Mouse (Mus musculus): ENCODE results near the gene Fam129c. TPM values are rescaled to one million over a fixed set of nuclear protein-coding genes. Genes with fewer than 3 reads are reported as not detected.

Fam129c gene
- total RNA-seq, 2 experiments from 2014 or later, result 3.6 to 4.6 TPM

DNA sequence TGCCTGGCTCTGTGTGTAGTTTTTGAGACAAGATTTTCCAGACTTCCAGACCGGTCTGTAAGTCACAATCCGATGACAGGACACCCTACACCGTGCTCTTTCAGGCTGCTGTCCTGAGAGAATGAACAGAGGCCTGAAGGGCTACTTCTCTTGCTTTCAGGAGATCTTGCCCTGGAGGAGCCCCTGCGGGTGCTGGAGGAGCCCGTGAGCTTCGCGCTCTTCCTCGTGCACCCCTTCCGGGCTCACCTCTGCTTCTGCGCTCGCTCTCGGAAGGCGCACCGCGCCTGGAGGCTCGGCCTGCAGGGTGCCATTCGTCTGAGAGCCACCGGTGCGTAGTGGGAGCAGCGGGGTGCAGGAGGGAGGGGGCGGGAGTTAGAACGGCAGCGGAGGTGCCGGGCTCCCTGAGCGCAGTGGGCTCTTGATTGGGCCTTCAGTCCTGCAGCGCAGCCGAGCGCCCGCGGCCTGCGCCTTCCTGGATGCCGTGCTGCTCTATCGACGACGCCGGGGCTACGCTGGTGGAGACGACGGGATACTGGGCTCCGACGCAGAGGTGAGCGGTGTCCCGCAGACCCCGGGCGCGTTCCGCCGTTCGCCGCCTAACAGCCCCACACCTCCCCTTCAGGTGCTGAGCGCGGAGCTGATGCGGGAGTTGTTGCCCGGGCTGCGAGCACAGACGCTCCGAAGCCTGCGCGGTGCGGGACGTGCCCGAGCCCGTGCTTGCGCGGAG is 4.7 kb downstream of the Fam129c start:
- ATAC-seq (ENCODE audit: poor library complexity, severe bottlenecking), result peak; percentile 13; the same call in 1 of the 2 replicates

DNA sequence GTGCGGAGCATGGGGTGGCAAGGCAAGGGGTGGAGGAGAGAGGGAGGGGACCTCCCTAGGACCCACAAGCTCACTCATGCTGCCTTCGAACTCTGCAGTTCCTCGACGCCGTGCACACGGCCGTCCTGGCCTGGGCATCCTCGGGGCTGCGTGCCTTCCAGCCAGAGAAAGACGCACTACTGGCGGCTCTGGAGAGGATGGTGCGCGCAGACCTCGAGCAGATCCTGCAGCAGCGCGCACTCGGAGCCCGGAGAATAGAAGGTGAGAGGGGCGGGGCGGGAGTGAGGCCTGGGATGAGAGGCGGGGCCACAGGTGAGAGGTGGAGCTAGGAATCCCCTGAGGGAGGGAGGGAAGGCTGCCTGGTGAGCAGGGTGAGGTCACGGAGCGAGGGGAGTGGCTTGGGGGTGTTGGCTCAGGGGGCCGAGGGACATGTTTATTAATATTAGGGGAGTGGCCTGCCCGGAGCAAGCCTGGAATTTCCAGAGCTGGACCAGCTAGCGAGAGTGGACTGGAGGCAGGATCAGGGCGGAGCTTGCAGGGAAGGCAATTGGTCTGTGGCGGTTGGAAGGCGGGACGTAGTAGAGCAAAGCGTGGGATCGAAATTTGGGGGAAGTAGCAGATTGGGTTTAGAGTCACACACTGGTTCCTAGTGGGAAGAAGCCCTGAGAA is 5.4 kb downstream of the Fam129c start:
- ATAC-seq (ENCODE audit: poor library complexity, severe bottlenecking), result peak; percentile 61

DNA sequence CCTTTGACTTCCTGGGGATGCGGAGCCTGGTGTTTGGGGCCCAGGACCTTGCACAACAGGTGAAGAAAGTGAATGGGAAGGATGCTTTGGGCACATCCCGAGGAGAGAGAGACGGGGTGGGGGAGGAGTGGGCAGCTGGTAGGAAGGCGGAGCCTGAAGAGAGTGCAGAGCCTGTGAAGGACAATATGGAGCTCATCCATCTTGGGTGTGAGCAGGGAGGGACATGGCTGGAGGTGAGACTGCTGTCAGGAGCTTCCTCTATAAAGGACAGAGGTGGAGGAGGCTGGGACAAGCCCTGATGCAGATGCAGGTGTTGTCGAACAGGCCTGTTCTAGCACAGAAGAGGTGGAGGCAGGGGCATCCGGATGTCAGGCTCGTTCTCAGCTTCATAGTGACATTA is 6.6 kb downstream of the Fam129c start:
- no peak for ATAC-seq (ENCODE audit: poor library complexity, severe bottlenecking)

DNA sequence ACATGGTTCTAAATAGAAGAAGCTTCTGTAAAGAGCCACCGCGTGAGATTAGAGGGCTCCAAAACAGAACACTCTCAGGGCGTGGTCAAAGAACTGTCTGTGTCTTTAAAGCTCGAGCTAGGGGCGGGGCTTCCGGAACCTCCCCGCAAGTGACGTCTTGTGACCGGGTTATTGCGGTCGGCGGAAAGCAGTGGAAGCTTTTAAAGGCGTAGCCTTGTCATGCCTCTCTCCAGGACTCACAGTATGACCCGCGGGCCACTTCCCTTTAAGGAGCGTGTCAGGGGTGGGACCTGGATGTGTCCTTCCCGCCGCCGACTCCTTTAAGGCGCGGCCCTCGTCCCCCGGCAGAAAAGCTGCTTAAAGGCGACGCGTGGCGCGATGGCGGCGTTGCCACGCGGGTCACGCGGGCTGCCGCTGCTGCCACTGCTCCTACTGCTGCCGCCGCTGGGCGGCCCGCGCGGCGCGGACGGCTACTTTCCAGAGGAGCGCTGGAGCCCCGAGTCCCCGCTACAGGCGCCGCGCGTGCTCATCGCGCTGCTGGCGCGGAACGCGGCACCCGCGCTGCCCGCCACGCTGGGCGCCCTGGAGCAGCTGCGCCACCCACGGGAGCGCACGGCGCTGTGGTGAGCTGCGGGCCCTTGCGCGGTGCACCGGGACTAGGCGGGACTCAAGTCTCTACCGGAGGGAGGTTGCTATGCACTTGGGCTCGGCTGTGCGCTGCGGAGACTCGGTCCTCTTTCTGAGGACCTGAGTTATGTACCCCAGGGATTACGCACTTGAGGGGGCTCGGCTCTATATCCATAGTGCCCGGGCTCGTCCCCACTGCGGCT is 13.6 kb downstream of the Fam129c start, which contains the start of gene Colgalt1:
Gene Colgalt1 (plus strand): TSS at position 177 of the 830 bp plus-strand sequence.
- ATAC-seq (ENCODE audit: poor library complexity, severe bottlenecking), result peak; percentile 92

DNA sequence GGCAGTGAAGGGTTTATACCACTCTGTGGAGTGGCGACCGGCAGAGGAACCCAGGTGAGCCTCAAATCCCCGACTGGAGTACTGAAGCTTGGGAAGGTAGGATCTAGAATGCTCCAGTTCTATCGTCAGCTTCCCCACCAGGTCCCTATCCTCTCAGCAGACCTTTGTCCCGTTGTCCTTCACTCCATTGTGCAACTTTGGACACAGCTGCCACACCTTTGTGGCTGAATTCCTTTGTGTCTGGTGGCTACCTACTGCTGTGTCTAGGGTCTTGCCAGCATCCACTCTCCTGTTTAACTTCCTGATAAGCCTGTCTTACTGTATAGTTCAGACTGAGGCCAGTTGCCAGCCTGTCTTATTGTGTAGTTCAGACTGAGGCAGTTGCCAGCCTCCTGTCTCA is 14.7 kb downstream of the Fam129c start:
- ATAC-seq (ENCODE audit: poor library complexity, severe bottlenecking), result no peak

DNA sequence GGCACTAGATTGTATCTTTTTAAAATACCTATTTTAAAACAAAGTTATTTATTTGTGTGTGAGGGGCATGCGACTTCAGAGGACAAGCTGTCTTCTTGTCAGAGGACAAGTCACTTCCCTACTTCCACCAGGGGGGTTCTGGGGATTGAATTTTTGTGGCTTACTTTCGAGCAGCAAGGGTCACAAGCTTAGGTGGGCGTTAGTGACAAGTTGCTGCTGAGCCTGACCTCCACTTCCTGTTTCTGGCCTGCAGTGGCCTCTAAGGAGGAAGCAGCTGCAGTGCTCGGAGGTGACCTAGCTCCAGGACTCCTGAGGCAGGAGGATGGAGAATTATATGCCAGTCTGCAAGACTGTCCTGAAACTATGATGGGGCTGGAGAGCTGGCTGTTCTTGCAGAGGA is 16.0 kb downstream of the Fam129c start:
- ATAC-seq (ENCODE audit: poor library complexity, severe bottlenecking), result peak; percentile 62

DNA sequence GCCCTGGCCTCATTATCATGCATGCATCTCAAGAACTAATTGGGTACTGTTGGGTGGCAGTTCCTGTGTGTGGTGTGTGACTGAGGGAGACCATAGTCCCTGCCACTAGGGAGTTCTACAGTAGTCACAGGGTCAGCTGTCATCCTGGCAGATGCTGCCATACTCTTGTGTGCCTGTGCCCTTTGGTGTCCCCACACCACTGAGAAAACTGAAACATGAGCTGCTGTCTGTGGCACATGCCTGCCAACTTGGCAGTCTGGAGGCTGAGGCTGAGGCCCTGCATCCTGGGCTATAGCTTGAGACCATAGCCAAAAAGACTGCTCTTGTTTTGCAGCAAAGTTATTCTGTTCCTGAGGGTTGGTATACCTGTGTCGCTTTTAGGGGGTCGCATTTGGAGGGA is 22.3 kb downstream of the Fam129c start:
- ATAC-seq (ENCODE audit: poor library complexity, severe bottlenecking), result no peak

DNA sequence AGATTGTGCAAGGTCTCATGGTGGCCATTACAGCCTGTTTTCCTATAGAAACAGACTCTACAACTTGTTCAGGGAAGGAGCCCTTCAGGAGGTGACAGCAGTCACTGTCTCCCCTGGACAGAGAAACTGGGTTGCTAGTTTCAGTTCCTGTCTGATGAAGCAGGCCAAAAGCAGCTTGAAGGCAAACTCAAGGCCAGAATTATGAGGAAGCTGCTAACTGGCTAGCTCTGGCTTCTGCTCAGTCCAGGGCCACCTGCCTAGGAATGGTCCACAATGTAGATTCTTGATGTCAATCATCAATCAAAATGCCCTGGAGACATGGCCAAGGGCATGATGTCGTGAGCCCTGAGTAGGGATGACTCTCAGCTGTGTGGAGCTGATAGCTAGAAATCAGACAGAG is 27.6 kb downstream of the Fam129c start:
- ATAC-seq (ENCODE audit: poor library complexity, severe bottlenecking), result peak; percentile 43

DNA sequence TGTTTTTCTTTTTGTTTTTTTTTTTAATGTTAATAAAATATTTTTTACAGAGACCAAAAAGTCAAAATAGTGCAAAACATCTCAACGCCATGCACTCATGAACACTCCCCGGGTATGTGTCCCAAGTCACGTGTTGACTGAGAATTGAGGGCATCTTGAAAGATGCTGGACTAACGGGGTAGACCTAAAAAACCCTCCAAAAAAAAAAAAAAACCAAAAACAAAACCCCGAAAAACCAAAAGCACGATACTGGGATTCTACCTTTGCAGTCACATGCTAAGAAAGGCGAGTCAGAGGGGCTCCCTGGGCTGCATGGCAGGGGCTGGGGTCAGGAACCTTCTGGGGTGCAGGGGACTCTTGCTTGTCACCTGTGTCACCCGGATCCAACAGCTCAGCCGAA is 29.3 kb downstream of the Fam129c start:
- no peak for ATAC-seq (ENCODE audit: poor library complexity, severe bottlenecking)

DNA sequence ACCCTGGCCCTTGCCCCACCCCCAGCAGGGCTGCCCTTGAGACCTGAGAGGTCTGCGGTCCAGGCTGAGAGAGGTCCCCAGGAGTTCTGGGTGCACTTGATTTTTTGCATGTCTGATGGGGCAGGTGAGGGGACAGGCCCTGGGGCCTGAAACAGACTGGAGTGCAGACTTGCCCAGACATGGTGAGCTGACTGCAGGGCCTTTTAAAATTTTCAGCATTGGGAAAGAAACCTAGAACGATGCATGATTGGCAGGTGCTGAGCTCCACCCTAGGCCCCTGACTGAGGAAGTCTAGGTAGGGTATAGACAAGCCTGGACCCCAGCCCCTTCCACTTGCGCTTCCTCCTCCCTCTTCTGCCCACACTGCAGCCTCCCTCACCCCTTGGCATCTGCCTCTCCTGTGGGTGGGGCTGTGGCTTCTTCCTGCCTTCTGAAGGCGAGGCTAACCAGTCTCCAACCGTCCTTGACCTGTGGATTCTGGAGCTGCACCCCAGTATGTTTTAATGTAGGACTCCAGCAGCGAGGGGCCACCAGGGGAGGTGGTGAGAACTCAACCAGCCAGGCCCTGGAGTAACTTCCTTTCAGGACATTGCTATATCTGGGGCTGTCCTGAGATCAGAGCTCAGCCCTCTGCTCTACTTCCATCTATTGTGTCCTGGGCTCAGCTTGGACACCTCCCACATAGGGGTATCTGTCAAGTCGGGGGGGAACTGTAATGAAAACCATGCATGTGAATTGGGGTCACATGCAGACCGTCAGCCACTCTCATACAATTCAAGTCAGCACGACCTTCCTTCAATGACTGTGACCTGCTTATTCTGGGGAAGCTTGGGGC is 30.0 kb downstream of the Fam129c start:
- peak; percentile 19 for ATAC-seq (ENCODE audit: poor library complexity, severe bottlenecking)

DNA sequence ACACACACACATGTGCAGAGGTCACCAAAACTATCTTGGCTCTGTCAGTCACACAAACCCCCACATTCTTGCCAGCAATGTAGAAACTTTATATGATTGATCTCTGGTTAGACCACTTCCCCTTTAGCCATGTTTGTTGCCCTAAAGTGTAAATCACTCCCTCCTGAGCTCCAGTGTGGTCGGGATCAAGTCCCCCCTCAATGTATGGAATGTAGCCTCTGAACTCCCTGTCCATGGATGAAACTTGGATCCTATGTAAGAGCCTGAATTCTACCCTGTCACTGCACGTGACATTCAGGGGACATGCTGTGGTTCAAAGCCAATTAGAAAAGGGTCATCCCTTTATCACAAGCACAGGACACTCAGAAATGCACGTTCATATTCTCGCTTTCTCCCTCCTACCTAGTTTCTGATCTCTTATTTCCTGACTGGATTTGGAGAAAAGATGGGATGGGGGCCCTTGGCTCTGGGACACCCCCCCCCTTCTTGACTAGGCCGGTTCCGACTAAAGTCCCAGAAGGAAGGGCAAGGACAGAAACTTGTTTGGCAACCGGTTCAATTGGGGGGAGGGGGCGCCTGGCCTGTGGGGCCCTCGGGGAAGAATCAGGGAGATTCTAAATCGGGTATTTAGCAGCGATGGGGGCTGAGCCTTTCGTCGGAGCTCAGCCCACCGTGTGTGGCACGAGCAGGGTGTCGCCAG is 31.1 kb downstream of the Fam129c start:
- no peak for ATAC-seq (ENCODE audit: poor library complexity, severe bottlenecking)

DNA sequence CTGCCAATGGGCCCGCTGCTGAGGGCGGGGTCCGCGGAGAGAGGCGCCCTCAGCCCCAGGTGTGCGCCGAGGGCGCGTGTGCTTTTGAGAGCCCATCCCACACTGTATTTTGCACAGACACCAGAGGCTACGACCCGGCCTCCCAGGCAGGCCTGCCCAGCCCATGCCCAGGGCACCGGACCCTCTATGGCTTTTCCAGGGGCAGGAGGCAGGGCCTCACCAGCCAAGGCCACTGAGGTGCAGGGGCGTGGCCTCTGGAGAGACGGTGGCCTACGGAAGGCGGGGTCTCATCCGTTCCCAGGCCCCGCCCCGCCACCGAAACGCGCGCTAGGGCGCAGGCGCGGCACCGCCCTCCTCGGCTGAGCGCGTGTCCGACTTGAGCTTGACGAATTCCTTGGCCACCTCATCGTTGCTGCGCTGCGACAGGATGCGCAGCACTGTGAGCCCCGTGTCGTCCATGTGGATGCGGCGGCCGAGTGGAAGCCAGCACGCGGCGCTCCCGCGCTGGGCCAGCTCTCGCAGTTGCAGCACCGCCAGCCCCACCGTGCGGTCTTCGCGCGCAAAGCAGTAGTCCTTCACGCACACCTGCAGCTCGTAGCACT is 31.7 kb downstream of the Fam129c start:
- ATAC-seq (ENCODE audit: poor library complexity, severe bottlenecking), result peak; percentile 74

DNA sequence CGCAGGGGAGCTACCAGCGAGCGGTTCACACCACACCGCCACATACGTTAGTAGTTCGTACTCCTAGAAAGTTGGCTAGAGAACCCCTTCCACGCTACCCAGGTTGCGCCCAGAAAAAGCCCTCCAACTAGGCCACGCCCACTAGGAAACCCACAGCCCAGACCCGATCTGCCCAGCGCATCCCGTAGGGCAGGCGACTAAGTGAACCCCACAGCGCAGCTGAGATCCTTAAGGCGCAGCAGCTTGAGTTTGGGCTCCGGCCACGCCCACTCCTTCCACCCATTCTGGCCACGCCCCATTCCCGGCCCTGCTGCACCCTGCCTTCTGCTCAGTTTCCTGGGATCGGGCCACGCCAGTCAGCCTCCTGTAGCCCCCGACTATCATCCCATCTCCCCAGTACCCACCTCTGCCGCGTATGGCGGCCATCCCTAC is 32.3 kb downstream of the Fam129c start:
- ATAC-seq (ENCODE audit: poor library complexity, severe bottlenecking), result no peak

DNA sequence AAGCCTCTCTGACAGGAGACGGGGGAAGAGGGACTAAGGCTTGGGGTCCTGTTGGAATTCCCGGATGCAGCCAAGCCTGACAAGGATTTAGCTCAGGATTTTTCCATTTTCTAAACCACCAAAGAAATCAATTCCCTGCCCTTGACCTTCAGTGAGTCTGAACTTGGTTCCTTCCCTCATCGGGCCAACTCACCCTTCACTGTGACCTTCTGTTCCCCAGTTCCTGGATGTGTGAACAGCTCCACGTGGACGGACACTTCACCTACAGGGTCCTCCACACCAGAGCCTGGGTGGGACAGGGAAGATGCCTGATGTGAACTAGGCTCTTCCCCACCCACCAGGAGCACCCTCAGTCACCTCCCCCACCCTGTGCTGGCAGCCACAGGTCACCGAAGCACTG is 33.3 kb downstream of the Fam129c start:
- no peak for ATAC-seq (ENCODE audit: poor library complexity, severe bottlenecking)

DNA sequence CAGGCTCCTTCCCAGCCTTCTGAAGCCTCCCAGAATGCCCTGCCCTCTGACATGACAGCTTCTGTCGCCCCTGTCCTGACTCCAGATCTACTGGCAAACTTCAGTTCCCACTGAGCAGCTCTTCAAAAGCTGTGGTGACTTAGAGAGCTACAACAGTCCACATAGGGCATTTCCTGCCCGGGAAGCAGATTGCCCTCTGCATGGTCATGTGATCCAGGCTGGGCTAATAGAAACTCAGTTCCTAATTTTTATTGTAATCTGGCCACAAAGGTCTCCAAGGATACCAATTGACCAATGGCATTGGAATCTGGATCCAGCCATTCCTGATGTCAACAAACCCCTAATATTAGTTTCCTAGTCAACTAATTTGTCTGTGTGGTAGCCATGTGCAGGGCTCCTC is 34.4 kb downstream of the Fam129c start:
- no peak for ATAC-seq (ENCODE audit: poor library complexity, severe bottlenecking)

DNA sequence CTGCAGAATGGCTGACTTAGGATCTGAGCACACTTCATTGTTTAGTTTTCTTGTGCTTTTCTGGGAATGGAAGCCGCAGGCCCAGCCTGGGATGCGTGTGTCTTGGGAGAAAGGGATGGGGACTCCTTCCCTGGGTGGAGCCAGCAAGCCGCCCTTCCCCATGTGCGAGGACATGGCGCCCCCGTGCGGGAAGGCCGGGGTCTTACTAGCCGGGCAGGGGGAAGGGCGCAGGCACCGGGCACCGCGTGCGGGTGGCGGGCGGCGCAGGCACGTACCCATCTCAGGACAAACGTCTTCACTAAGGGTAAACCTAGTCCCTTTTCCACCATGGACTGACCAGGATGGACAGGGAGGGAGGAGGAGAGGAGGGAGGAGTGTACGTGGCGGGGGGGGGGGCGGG is 35.7 kb downstream of the Fam129c start:
- peak; percentile 57 for ATAC-seq (ENCODE audit: poor library complexity, severe bottlenecking)

DNA sequence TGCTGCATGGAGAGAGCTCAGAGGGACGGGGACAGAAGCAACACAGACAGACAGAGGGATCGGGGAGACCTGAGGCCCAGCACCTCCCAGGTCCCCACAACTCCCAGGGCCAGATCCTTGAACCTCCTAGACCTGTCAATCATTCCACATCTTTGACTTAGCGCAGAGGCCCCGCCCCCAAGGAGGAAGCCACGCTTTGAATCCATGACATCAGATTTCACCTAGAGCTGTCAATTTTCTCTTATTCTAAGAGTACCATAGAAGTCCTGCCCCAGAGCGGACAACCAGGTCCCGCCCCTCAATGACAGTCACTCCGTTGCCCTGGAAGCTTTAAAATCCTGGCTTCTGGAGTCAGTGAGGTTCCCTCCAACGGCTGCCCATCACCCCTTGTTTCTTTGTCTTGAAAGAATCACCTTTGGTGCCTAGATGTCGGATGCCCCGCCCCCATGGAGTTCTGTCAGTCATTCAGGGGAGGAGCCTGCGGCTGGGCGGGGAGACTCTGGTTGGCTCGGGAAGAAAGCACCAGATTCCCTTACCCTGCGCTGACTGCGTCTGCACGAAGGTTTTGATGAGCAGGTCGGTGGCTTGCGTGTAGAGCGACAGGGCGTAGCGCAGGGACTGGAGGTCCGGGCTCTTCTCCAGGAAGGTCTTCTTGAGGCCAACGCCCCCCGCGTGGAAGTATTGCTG is 36.7 kb downstream of the Fam129c start:
- ATAC-seq (ENCODE audit: poor library complexity, severe bottlenecking), result peak; percentile 50

DNA sequence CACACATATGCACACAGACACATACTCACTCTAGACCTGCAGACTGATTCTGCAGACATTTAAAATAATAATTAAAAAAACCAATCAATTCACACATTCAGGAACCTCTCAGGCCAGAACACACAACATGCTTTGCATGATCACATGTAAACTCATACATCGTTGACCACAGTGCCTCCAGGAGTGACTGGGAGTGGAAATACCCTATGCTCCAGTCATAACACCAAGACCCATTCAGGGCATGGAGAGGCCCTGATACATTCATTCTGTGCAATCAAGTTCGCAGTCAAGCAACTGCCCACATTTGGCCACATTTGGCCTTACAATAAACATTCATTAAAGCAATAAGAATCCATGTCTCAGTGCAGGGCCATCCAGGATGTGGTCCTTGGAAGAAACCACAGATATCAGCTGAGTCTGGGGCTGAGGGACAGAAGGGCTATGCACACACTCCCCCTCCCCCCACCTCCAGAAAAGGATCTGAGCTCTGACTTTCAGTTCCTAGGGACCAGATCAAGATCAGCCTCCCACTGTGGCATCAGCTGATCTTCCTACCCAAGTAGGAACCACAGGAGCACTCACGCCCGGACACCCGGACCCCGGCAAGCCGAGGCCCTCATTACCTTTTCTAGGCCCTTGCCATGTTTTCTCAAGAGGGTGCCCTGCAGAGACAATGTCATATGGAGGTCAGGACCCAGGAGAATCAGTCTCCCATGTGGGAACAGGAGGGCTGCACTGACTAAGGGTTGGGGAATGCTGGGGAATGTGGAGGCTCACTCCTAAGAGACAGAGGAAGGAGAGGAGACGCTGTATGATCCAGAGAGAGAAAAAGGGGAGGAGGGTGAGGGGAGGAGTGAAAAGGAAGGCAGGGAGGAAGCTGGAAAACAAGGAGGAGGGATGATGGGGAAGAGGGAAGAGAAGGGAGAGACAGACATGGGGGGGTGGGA is 40.0 kb downstream of the Fam129c start:
- ATAC-seq (ENCODE audit: poor library complexity, severe bottlenecking), result no peak
